Mouse (Mus musculus): ENCODE measurements at regions not wholly inside any gene's neighbourhood (a gene's known extent, or its start where the extent isn't known, plus 50 kb on each side); places are given as distances from the start of the nearest gene placed in this dataset.

DNA sequence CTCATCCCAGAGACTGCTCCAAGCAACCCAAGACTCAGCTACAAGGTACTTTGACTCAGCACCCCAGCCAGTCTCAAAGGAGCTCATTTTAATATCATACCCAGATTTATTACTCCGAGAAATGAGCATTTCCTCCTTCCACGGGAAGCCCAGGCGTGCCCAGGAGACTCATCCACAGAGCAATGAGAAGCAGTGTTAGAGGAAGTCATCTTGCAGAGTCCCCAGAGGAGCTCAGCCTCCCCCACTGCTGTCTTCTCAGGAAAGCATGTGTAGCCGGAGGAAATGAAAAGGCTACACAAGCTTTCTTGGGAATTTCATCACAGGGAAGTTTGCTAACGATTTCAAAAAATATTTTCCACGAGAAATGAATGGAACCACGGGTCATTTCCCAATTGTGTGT, 141.8 kb downstream of the Hlx start:
- H3K27me3 ChIP-seq (ENCODE audit: control insufficient read depth, insufficient read depth, low read length), result no peaks in the 10 kb centered on the region
- no peak for TF ChIP-seq EP300 (IDR thresholded peaks at IDR 0.05; ENCODE audit: low read depth)
- TF ChIP-seq CTCF (IDR thresholded peaks at IDR 0.05; ENCODE audit: low read depth), result no peak
- no peak overlapping the region for H3K27ac ChIP-seq
- ATAC-seq (ENCODE audit: insufficient read depth) (no peak), DNase-seq (ENCODE audit: low read depth in 3 of 3, low spot score in 3 of 3) (no peak)
- H3K36me3 ChIP-seq (replicated peaks; ENCODE audit: control insufficient read depth, insufficient read depth, low read depth), result no peaks in the 10 kb centered on the region
- H3K4me1 ChIP-seq (replicated peaks; ENCODE audit: control insufficient read depth in 2 of 2, insufficient read depth in 2 of 2, low read length in 1 of 2), result no peaks in the 10 kb centered on the region
- H3K4me3 ChIP-seq (ENCODE audit: insufficient read depth in 1 of 2, low read depth in 2 of 2, low read length in 2 of 2), result no peak overlapping the region
- H3K9ac ChIP-seq (replicated peaks), result no peak overlapping the region
- H3K4me2 ChIP-seq (ENCODE audit: low read depth), result no peak overlapping the region
- WGBS (ENCODE audit: insufficient replicate concordance), result 22% methylated on average over 7 of the region's 7 CpGs
- no peaks in the 10 kb centered on the region for H3K9me3 ChIP-seq (ENCODE audit: control insufficient read depth, low read length)

DNA sequence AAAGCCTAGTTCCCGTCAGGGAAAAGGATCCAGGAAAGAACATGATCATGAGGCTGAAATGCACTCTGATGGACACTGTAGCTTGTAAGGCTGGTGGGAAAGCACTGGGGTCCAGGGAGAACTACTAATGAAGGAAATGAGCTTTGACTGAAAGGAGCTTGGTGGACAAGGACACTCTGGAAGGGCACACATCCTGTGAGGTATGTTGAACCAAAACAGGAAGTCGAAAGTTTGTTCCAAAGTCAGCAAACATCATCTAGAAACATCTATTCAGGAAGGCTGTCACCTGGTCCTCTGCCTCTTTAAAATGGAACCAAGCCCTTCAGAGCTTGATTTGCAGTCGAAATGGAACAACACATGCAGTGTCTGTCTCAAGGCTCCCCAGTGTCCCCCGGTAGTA, 143.1 kb downstream of the Hlx start:
- H3K27me3 ChIP-seq (ENCODE audit: control insufficient read depth, insufficient read depth, low read length), result no peaks in the 10 kb centered on the region
- H3K9me3 ChIP-seq (ENCODE audit: control insufficient read depth, low read length), result no peaks in the 10 kb centered on the region
- no peak for ATAC-seq (ENCODE audit: insufficient read depth)
- WGBS (ENCODE audit: insufficient replicate concordance), result 30% methylated on average over 4 of the region's 4 CpGs
- H3K36me3 ChIP-seq (replicated peaks; ENCODE audit: control insufficient read depth, insufficient read depth, low read depth), result no peaks in the 10 kb centered on the region
- H3K9ac ChIP-seq (replicated peaks), result no peak overlapping the region
- no peak overlapping the region for H3K4me3 ChIP-seq (ENCODE audit: insufficient read depth in 1 of 2, low read depth in 2 of 2, low read length in 2 of 2)
- no peak for TF ChIP-seq EP300 (IDR thresholded peaks at IDR 0.05; ENCODE audit: low read depth)
- no peak for TF ChIP-seq CTCF (IDR thresholded peaks at IDR 0.05; ENCODE audit: low read depth)
- no peaks in the 10 kb centered on the region for H3K4me1 ChIP-seq (replicated peaks; ENCODE audit: control insufficient read depth in 2 of 2, insufficient read depth in 2 of 2, low read length in 1 of 2)
- no peak for DNase-seq (ENCODE audit: low read depth in 3 of 3, low spot score in 3 of 3)
- H3K4me2 ChIP-seq (ENCODE audit: low read depth), result no peak overlapping the region
- H3K27ac ChIP-seq, result no peak overlapping the region

DNA sequence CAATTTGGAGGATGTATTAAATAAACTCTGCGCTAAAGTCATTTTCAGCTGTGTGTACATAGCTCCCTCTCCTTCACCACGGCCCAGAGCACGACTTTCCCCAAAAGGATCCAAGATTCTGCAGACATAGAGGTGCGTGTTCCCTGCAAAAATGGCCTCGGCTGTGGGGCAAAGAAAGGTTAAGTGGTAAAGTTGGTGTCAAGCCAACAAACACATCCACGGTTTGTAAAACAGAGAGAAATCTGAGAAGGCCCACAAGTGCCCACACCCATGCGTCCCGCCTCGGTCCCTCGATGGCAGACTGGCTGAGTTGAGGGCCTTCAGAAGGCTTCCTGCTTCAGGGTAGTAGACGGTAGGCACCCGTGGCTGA, 147.9 kb downstream of the Hlx start:
- no peak for TF ChIP-seq CTCF (IDR thresholded peaks at IDR 0.05; ENCODE audit: low read depth)
- TF ChIP-seq EP300 (IDR thresholded peaks at IDR 0.05; ENCODE audit: low read depth), result no peak
- Histone ChIP-seq H3K4me3 (ENCODE audit: insufficient read depth in 1 of 2, low read depth in 2 of 2, low read length in 2 of 2) (no peak overlapping the region), H3K27ac (no peak overlapping the region), H3K4me1 (replicated peaks; ENCODE audit: control insufficient read depth in 2 of 2, insufficient read depth in 2 of 2, low read length in 1 of 2) (no peaks in the 10 kb centered on the region), H3K4me2 (ENCODE audit: low read depth) (no peak overlapping the region), H3K36me3 (replicated peaks; ENCODE audit: control insufficient read depth, insufficient read depth, low read depth) (no peaks in the 10 kb centered on the region), H3K9ac (replicated peaks) (no peak overlapping the region), H3K27me3 (ENCODE audit: control insufficient read depth, insufficient read depth, low read length) (no peaks in the 10 kb centered on the region; the same call in 1 of the 2 replicates), H3K9me3 (ENCODE audit: control insufficient read depth, low read length) (no peaks in the 10 kb centered on the region)
- WGBS (ENCODE audit: insufficient replicate concordance), result 73% methylated on average over 12 of the region's 12 CpGs
- no peak for ATAC-seq (ENCODE audit: insufficient read depth)
- DNase-seq (ENCODE audit: low read depth in 3 of 3, low spot score in 3 of 3), result no peak

DNA sequence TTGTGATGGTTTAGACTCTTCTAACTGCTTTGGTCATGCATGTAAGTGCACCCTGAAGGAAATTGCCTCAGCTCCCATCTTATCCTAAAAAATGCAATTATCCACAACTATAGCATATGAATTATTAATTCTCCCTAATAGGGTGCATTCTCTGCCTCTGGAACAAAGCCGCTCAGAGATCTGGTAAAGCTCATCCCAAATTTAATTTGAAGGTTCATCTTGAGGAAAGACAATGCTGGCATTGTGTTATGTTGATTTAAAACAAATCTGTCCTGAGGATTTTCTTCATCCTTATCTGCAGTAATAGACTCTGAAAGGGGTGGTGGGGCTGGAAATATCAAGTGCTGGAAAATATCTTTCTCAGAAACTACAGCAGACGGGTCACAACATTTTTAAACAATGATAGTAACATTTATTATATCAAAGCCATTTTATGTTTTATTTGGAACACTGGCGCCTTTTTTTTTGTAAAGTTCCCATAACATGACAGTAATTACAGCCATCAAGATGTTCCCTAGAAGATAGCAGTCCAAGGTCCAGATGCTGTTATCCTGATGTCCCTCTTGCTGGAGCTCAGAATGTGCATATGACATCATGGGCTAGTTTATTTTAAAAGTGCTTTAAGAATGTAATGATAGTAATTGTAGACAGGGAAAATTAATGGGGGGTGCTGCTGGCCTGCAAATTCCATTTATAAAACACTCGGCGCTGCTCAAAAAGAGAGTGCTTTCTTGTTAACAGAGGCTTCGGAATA, 148.5 kb downstream of the Hlx start:
- no peak overlapping the region for H3K27ac ChIP-seq
- H3K9ac ChIP-seq (replicated peaks), result no peak overlapping the region
- H3K36me3 ChIP-seq (replicated peaks; ENCODE audit: control insufficient read depth, insufficient read depth, low read depth), result no peaks in the 10 kb centered on the region
- H3K9me3 ChIP-seq (ENCODE audit: control insufficient read depth, low read length), result no peaks in the 10 kb centered on the region
- WGBS (ENCODE audit: insufficient replicate concordance), result 72% methylated on average over 6 of the region's 6 CpGs
- ATAC-seq (ENCODE audit: insufficient read depth) (no peak), DNase-seq (ENCODE audit: low read depth in 3 of 3, low spot score in 3 of 3) (no peak)
- H3K4me1 ChIP-seq (replicated peaks; ENCODE audit: control insufficient read depth in 2 of 2, insufficient read depth in 2 of 2, low read length in 1 of 2), result no peaks in the 10 kb centered on the region
- no peak overlapping the region for H3K4me2 ChIP-seq (ENCODE audit: low read depth)
- no peak for TF ChIP-seq CTCF (IDR thresholded peaks at IDR 0.05; ENCODE audit: low read depth)
- no peak for TF ChIP-seq EP300 (IDR thresholded peaks at IDR 0.05; ENCODE audit: low read depth)
- H3K27me3 ChIP-seq (ENCODE audit: control insufficient read depth, insufficient read depth, low read length), result no peaks in the 10 kb centered on the region; the same call in 1 of the 2 replicates
- H3K4me3 ChIP-seq (ENCODE audit: insufficient read depth in 1 of 2, low read depth in 2 of 2, low read length in 2 of 2), result no peak overlapping the region

DNA sequence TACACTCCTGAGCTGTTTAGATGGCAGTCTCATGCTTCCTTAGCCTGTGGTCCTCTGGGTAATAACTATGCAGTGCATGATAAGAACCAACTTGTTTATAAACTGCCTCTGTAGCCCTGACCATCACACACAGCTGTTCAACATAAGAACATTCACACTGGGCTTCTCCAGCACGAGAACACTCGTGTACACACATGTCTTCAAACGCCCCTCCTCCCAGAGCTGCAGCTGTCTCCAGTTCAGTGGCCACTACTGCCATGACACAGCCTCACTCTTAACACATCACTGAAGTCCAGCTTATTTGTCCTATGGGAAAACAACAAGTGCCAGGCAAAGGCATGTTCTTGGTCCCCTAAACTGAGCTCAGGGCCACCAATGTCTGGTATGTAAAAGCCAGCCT, 152.9 kb downstream of the Hlx start:
- Histone ChIP-seq H3K4me3 (ENCODE audit: insufficient read depth in 1 of 2, low read depth in 2 of 2, low read length in 2 of 2) (no peak overlapping the region), H3K4me1 (replicated peaks; ENCODE audit: control insufficient read depth in 2 of 2, insufficient read depth in 2 of 2, low read length in 1 of 2) (no peaks in the 10 kb centered on the region), H3K9ac (replicated peaks) (no peak overlapping the region), H3K36me3 (replicated peaks; ENCODE audit: control insufficient read depth, insufficient read depth, low read depth) (no peaks in the 10 kb centered on the region), H3K27ac (no peak overlapping the region), H3K4me2 (ENCODE audit: low read depth) (no peak overlapping the region), H3K27me3 (ENCODE audit: control insufficient read depth, insufficient read depth, low read length) (no peaks in the 10 kb centered on the region; the same call in 1 of the 2 replicates), H3K9me3 (ENCODE audit: control insufficient read depth, low read length) (no peaks in the 10 kb centered on the region)
- no peak for DNase-seq (ENCODE audit: low read depth in 3 of 3, low spot score in 3 of 3)
- 57% methylated on average over 3 of the region's 3 CpGs for WGBS (ENCODE audit: insufficient replicate concordance)
- no peak for ATAC-seq (ENCODE audit: insufficient read depth)
- TF ChIP-seq EP300 (IDR thresholded peaks at IDR 0.05; ENCODE audit: low read depth), result no peak
- TF ChIP-seq CTCF (IDR thresholded peaks at IDR 0.05; ENCODE audit: low read depth), result no peak

Measured in liver, embryonic 14.5 days (tissue).